Comparison of ENCODE assay signal across 9 mouse cellular contexts in genomic region chr13:17855492-17856138, GRCm38 (mm10). TPM values are rescaled to one million over a fixed set of nuclear protein-coding genes. Genes with fewer than 3 reads are reported as not detected.
A peak's percentile ranks its signal among the peaks of the same experiment; 100 is the strongest.
DNase-seq lines count a peak whose midpoint lies in the region; ATAC-seq and TF ChIP-seq lines count a peak whose summit lies in the region.
"Had no signal": no experiment of that assay in that cellular context is flagged by ENCODE, and none has a peak within 500 bp of the region (broad histone marks: within the 10 kb centered on the region; RNA-seq: fewer than 3 reads in every experiment).

No protein-coding gene starts in this region.

- peaks cover 4% of the 10 kb centered on the region; the same call in 1 of the 2 replicates for H3K9me3 ChIP-seq in kidney, embryonic 16.5 days (ENCODE audit: low read length)
- no peaks in the 10 kb centered on the region for H3K9me3 ChIP-seq in forebrain, embryonic 13.5 days (replicated peaks)
- H3K9me3 ChIP-seq in liver, embryonic 13.5 days (replicated peaks) = no peaks in the 10 kb centered on the region; the same call in 1 of the 2 replicates
- no peaks in the 10 kb centered on the region for H3K9me3 ChIP-seq in stomach, postnatal 0 days (ENCODE audit: control insufficient read depth, low read length)

- no peaks in the 10 kb centered on the region for H3K36me3 ChIP-seq in kidney, embryonic 16.5 days (ENCODE audit: insufficient read depth, low read length)
- H3K36me3 ChIP-seq in forebrain, embryonic 13.5 days (ENCODE audit: poor library complexity, severe bottlenecking) = no peaks in the 10 kb centered on the region
- no peaks in the 10 kb centered on the region for H3K36me3 ChIP-seq in liver, embryonic 13.5 days
- H3K36me3 ChIP-seq in stomach, postnatal 0 days (ENCODE audit: control insufficient read depth, insufficient read depth, low read length) = no peaks in the 10 kb centered on the region

- peak overlapping the region; percentile 41 for H3K4me2 ChIP-seq in kidney, embryonic 16.5 days (replicated peaks; ENCODE audit: low read depth, low read length)
- peak overlapping the region; percentile 22 for H3K4me2 ChIP-seq in forebrain, embryonic 13.5 days
- H3K4me2 ChIP-seq in liver, embryonic 13.5 days = peak overlapping the region; percentile 33
- peak overlapping the region; percentile 32; the same call in 1 of the 2 replicates for H3K4me2 ChIP-seq in stomach, postnatal 0 days (replicated peaks; ENCODE audit: low read depth)

- H3K9ac ChIP-seq in kidney, embryonic 16.5 days (replicated peaks; ENCODE audit: low read length) = no peak overlapping the region
- H3K9ac ChIP-seq in forebrain, embryonic 13.5 days = no peak overlapping the region
- H3K9ac ChIP-seq in liver, embryonic 13.5 days = no peak overlapping the region
- no peak overlapping the region for H3K9ac ChIP-seq in stomach, postnatal 0 days (ENCODE audit: low read length)

- WGBS in kidney, embryonic 16.5 days = 10% methylated on average over 13 of the region's 13 CpGs
- 8% methylated on average over 13 of the region's 13 CpGs for WGBS in forebrain, embryonic 13.5 days
- 8% methylated on average over 13 of the region's 13 CpGs for WGBS in liver, embryonic 13.5 days (ENCODE audit: insufficient replicate concordance)
- WGBS in stomach, postnatal 0 days = 10% methylated on average over 13 of the region's 13 CpGs

- peaks cover 12% of the 10 kb centered on the region for H3K4me1 ChIP-seq in kidney, embryonic 16.5 days (ENCODE audit: insufficient read depth, low read length)
- no peaks in the 10 kb centered on the region for H3K4me1 ChIP-seq in forebrain, embryonic 13.5 days
- peaks cover 6% of the 10 kb centered on the region; the same call in 1 of the 2 replicates for H3K4me1 ChIP-seq in liver, embryonic 13.5 days (replicated peaks)
- no peaks in the 10 kb centered on the region for H3K4me1 ChIP-seq in stomach, postnatal 0 days (replicated peaks; ENCODE audit: control insufficient read depth, insufficient read depth)

- DNase-seq in kidney, postnatal 36 days = no peak
- no peak for DNase-seq in liver, embryonic 13.5 days
- DNase-seq in stomach, postnatal 0 days (ENCODE audit: low spot score) = peak; percentile 47
- DNase-seq in thymus, postnatal 4 days = no peak
- no peak for DNase-seq in adrenal gland, adult (ENCODE audit: inconsistent age in 2 of 2, low spot score in 1 of 2)
- no peak for DNase-seq in right cerebral cortex, postnatal 25 days
- DNase-seq: right cerebral cortex, adult 18-20 months had no signal

- ATAC-seq in kidney, embryonic 16.5 days (ENCODE audit: low FRiP score, low TSS enrichment) = peak; percentile 77
- peak; percentile 78 for ATAC-seq in forebrain, embryonic 13.5 days
- ATAC-seq in liver, embryonic 13.5 days (ENCODE audit: low read depth) = peak; percentile 36; the same call in 1 of the 2 replicates
- peak; percentile 83 for ATAC-seq in stomach, postnatal 0 days (ENCODE audit: low FRiP score, low TSS enrichment)

- no peak overlapping the region for H3K27ac ChIP-seq in kidney, embryonic 16.5 days (ENCODE audit: low read length)
- no peak overlapping the region for H3K27ac ChIP-seq in forebrain, embryonic 13.5 days
- no peak overlapping the region for H3K27ac ChIP-seq in liver, embryonic 13.5 days
- no peak overlapping the region for H3K27ac ChIP-seq in stomach, postnatal 0 days (replicated peaks)

- TF ChIP-seq EP300 in stomach, postnatal 0 days (optimal IDR thresholded peaks at IDR 0.05) = no peak

- TF ChIP-seq CTCF in stomach, postnatal 0 days (IDR thresholded peaks at IDR 0.05; ENCODE audit: low read depth) = no peak

- H3K4me3 ChIP-seq in kidney, embryonic 16.5 days (ENCODE audit: low read length) = peak overlapping the region; percentile 16; the same call in 1 of the 2 replicates
- H3K4me3 ChIP-seq in forebrain, embryonic 13.5 days = no peak overlapping the region
- H3K4me3 ChIP-seq in liver, embryonic 13.5 days (replicated peaks) = no peak overlapping the region
- H3K4me3 ChIP-seq in stomach, postnatal 0 days (ENCODE audit: low read depth, low read length) = no peak overlapping the region

- no peaks in the 10 kb centered on the region for H3K27me3 ChIP-seq in kidney, embryonic 16.5 days (ENCODE audit: insufficient read depth, low read length)
- H3K27me3 ChIP-seq in forebrain, embryonic 13.5 days = no peaks in the 10 kb centered on the region
- H3K27me3 ChIP-seq in liver, embryonic 13.5 days = no peaks in the 10 kb centered on the region
- H3K27me3 ChIP-seq in stomach, postnatal 0 days (ENCODE audit: control insufficient read depth, insufficient read depth, low read length) = no peaks in the 10 kb centered on the region

RNA-seq across cellular contexts. Expression of gene Cdk13, which starts 50.7 kb away (rescaled TPM):
- polyA plus RNA-seq in kidney, embryonic 16.5 days (2015; fragmentation: Nextera tagmentation; extraction: Ambion mirVana) = 13.8 and 14.0 TPM in 2 replicates
- 15.0 and 16.6 TPM in 2 replicates for polyA plus RNA-seq in forebrain, embryonic 13.5 days (2015; fragmentation: Nextera tagmentation; extraction: Ambion mirVana)
- polyA plus RNA-seq in liver, embryonic 13.5 days (2015; fragmentation: Nextera tagmentation; extraction: Ambion mirVana) = 7.5 and 7.6 TPM in 2 replicates
- 8.6 and 9.3 TPM in 2 replicates for polyA plus RNA-seq in stomach, postnatal 0 days (2015; fragmentation: Nextera tagmentation; extraction: Ambion mirVana)
